Mouse (Mus musculus): ENCODE data around the gene Cspg4. TPM values are rescaled to one million over a fixed set of nuclear protein-coding genes. Genes with fewer than 3 reads are reported as not detected.

Cspg4 gene
- total RNA-seq, 4 experiments from 2014 or later = 14.2 to 17.9 (median 15.9) TPM

GRCm38 (mm10) chr9:56864216-56864729 lies 560 bp upstream of the Cspg4 start, which contains the start of gene Odf3l1:
Gene Odf3l1 (minus strand): TSS chr9:56864679.
- DNase-seq (ENCODE audit: low spot score in 2 of 2) = no peak

- no peak for DNase-seq (ENCODE audit: low spot score in 2 of 2)
Measured at GRCm38 (mm10) chr9:56865673-56866400, 1.0 kb downstream of the Cspg4 start.

- no peak for DNase-seq (ENCODE audit: low spot score in 2 of 2)
Measured at GRCm38 (mm10) chr9:56866430-56866829, 1.6 kb downstream of the Cspg4 start.

GRCm38 (mm10) chr9:56868292-56868691 lies 3.5 kb downstream of the Cspg4 start:
- DNase-seq (ENCODE audit: low spot score in 2 of 2) = peak in 1 of 2 experiments; percentile 67

- DNase-seq (ENCODE audit: low spot score in 2 of 2) = peak in 1 of 2 experiments; percentile 95
Measured at GRCm38 (mm10) chr9:56869552-56869951, 4.7 kb downstream of the Cspg4 start.

- no peak for DNase-seq (ENCODE audit: low spot score in 2 of 2)
Measured at GRCm38 (mm10) chr9:56870778-56871177, 5.9 kb downstream of the Cspg4 start.

GRCm38 (mm10) chr9:56871191-56871590 lies 6.4 kb downstream of the Cspg4 start:
- no peak for DNase-seq (ENCODE audit: low spot score in 2 of 2)

- no peak for DNase-seq (ENCODE audit: low spot score in 2 of 2)
Measured at GRCm38 (mm10) chr9:56872105-56872903, 7.5 kb downstream of the Cspg4 start.

GRCm38 (mm10) chr9:56873097-56873496 lies 8.3 kb downstream of the Cspg4 start:
- no peak for DNase-seq (ENCODE audit: low spot score in 2 of 2)

GRCm38 (mm10) chr9:56876784-56877183 lies 12.0 kb downstream of the Cspg4 start:
- no peak for DNase-seq (ENCODE audit: low spot score in 2 of 2)

- DNase-seq (ENCODE audit: low spot score in 2 of 2) = no peak
Measured at GRCm38 (mm10) chr9:56877284-56877683, 12.5 kb downstream of the Cspg4 start.

- no peak for DNase-seq (ENCODE audit: low spot score in 2 of 2)
Measured at GRCm38 (mm10) chr9:56880790-56881189, 16.0 kb downstream of the Cspg4 start.

GRCm38 (mm10) chr9:56881539-56882082 lies 16.8 kb downstream of the Cspg4 start:
- DNase-seq (ENCODE audit: low spot score in 2 of 2) = no peak

GRCm38 (mm10) chr9:56882283-56882682 lies 17.4 kb downstream of the Cspg4 start:
- DNase-seq (ENCODE audit: low spot score in 2 of 2) = no peak

GRCm38 (mm10) chr9:56882818-56883217 lies 18.0 kb downstream of the Cspg4 start:
- no peak for DNase-seq (ENCODE audit: low spot score in 2 of 2)

GRCm38 (mm10) chr9:56883470-56883869 lies 18.6 kb downstream of the Cspg4 start:
- no peak for DNase-seq (ENCODE audit: low spot score in 2 of 2)

- DNase-seq (ENCODE audit: low spot score in 2 of 2) = no peak
Measured at GRCm38 (mm10) chr9:56884328-56884727, 19.5 kb downstream of the Cspg4 start.

GRCm38 (mm10) chr9:56886113-56886512 lies 21.3 kb downstream of the Cspg4 start:
- DNase-seq (ENCODE audit: low spot score in 2 of 2) = no peak

GRCm38 (mm10) chr9:56886601-56887000 lies 21.8 kb downstream of the Cspg4 start:
- DNase-seq (ENCODE audit: low spot score in 2 of 2) = no peak

GRCm38 (mm10) chr9:56887581-56887980 lies 22.7 kb downstream of the Cspg4 start:
- no peak for DNase-seq (ENCODE audit: low spot score in 2 of 2)

GRCm38 (mm10) chr9:56889817-56890216 lies 25.0 kb downstream of the Cspg4 start:
- peak; percentile 40 to 72 for DNase-seq (ENCODE audit: low spot score in 2 of 2)
